Mouse (Mus musculus) hematopoietic stem cell, adult 5-6 weeks (primary cell): ENCODE data around the gene Cep112. TPM values are rescaled to one million over a fixed set of nuclear protein-coding genes. Genes with fewer than 3 reads are reported as not detected.

ENCODE experiments used
- ATAC-seq, 2 experiments: fragments of 125-278 bp in 1 of 2; replicated peaks in 1 of 2; 2 replicates each; pipeline ENCODE4 v1.8.0; 2016 to 2017; ENCODE audit warnings: inconsistent platforms in 2 of 2, mild to moderate bottlenecking in 2 of 2, moderate number of reproducible peaks in 2 of 2, low read depth in 1 of 2, moderate TSS enrichment in 1 of 2; ENCODE audit not compliant: low FRiP score in 2 of 2, poor library complexity in 2 of 2, severe bottlenecking in 2 of 2, insufficient read depth in 1 of 2, low TSS enrichment in 1 of 2
- total RNA-seq: library from RNA; stranded (forward); fragments of 172-1452, 232-1000 nt; gene quantifications from 2 replicates; pipeline ENCODE4 v1.2.3, GENCODE M21; 2017

Cep112 gene
- total RNA-seq, 1 experiment from 2014 or later: 5.0 TPM

DNA sequence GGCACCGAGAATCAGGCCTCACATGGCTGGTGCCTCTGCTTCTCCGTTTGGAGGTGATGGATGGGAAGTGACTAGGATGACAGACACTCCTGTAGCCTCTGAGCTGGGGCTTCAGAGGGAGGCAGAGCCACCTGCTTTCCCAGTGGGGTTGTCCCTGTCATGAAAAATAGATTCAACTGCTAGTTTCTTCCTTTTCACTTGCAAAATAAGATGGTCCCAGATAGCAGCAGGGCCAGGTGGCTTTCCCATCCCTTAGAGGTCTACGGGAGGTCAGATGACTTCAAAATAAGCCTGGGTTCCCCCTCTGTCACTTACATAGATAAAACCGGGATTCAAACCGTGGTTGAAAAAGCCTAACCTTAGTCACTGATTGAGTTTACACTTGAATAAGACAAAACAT, 452.5 kb downstream of the Cep112 start:
- ATAC-seq: no peak

- no peak for ATAC-seq
These were observed 455.6 kb downstream of the Cep112 start for GRCm38 (mm10) chr11:108880546-108880945.

- ATAC-seq: no peak
These were observed 456.7 kb downstream of the Cep112 start for GRCm38 (mm10) chr11:108881662-108882061.

DNA sequence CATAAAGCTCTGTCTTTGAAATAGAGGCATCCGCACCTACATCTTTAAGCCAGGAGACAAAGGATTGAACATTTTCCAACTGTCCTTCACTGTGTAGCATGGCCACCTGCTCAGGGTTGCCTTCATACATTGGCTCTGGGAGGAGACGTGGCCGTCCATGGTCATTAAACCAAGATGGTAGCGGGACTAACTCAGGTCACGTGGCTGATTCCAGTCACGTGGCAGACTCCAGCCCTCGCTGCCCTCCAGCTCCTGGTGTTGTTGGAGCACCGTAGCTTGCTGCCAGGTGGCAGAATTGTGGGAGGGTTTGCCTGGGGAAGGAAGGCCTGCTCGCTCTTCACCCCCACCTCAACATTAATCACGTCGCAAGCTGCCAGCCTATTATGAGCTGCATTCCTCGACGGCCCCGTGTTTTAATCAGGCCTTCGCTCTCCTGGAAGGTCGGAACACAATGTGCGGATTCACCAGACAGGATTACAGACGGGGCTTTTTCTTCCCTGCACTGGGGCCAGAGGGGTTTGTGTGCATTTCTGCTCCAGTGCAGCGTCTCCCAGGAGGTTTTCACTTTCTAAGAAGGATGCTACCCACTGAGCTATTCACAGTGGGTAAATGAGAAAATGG, 460.4 kb downstream of the Cep112 start:
- no peak for ATAC-seq

DNA sequence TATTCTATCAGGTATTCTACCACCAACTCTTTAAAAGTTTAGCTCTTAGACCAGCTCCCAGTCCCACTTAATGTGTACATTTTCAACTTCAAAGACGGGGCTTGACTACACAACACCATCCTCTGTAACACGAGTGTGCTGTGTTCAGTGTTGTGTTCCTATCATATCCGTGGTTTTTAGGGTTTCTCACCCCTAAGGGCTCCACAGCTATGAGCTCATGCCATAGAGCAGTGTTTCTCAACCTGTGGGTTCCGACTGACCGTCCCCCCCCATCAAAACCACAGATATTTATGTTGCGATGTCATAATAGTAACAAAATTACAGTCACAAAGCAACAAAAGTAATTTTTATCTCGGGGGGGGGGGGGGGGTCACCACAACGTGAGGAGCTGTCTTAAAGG, 461.1 kb downstream of the Cep112 start:
- no peak for ATAC-seq

- ATAC-seq: no peak
These were observed 464.1 kb downstream of the Cep112 start for GRCm38 (mm10) chr11:108889121-108889520.

DNA sequence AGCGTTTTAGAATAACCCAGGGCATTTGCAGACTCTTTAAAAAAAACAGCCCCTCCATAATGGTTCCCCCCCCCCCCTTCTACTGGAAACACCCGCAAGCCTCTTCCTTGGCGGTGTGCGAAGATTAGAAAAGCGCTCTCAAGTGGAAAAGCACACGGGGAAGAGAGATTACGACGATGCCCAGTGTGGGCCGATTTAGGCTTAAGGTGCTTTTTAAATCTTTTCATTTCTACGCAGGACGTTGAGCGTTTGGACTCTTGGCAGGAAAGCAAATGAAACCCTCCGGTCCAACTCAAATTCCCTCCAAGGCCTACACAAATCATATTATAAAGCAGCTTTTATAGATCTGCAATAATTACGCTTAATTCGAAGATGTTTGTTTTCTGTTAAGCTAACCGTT, 465.6 kb downstream of the Cep112 start:
- no peak for ATAC-seq

GRCm38 (mm10) chr11:108891111-108891870, 466.3 kb downstream of the Cep112 start:
- no peak for ATAC-seq

DNA sequence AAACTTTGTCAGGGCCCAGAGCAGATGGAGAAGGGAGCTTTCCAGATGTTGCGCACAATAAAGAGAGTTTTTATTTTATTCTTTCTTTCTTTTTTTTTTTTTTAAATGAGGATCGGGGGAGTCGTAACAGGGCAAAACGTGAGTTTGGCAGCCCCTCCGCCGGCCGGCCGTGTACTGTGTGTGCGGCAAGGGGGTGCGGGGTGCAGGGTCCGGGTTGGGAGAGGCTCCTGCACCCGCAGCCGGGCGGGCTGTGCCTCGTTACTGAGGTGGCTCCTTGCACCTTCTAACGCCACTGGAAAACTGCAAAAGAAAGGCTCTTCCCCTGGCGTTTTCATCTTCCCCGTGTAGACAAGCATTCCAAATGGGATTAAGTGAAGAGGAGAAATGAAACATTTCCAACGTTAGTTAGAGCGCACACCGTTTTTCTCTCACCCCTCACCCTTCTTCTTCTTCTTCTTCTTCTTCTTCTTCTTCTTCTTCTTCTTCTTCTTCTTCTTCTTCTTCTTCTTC, 466.9 kb downstream of the Cep112 start:
- ATAC-seq: no peak; a peak in 1 of 4 replicates

- ATAC-seq: no peak
These were observed 467.4 kb downstream of the Cep112 start for GRCm38 (mm10) chr11:108892406-108892805.

DNA sequence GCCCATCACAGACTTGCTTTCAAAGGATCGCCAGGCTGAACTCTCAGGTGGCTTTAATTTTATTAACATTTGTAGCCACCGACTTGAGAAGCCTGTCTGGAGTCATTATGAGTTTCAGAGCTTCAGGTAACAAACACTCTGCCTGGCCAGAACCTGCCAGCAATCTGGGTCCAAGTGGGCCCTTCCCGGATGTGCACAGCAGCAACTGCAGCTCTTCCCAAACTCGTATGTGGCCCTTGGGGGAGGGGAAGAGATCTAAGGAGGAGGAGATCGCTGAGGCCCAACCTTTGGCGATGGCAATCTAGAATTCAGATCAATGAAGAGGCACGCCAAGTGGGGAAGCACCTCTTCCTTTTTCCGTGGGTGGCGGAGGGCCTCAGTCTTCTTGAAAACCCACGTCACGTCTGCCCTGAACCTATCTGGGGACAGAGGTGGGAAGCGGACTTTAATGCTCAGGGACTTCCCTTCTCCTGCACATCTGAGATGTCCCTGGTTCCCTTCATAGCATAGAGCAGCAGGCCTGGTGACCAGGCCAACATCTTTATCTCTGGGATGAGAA, 468.3 kb downstream of the Cep112 start:
- no peak for ATAC-seq

GRCm38 (mm10) chr11:108893855-108894510, 469.0 kb downstream of the Cep112 start:
- no peak for ATAC-seq

- no peak for ATAC-seq
These were observed 472.0 kb downstream of the Cep112 start for GRCm38 (mm10) chr11:108897034-108897433.

- ATAC-seq: no peak
These were observed 473.1 kb downstream of the Cep112 start for GRCm38 (mm10) chr11:108898063-108898462.

GRCm38 (mm10) chr11:108898483-108898882, 473.5 kb downstream of the Cep112 start:
- ATAC-seq: no peak

DNA sequence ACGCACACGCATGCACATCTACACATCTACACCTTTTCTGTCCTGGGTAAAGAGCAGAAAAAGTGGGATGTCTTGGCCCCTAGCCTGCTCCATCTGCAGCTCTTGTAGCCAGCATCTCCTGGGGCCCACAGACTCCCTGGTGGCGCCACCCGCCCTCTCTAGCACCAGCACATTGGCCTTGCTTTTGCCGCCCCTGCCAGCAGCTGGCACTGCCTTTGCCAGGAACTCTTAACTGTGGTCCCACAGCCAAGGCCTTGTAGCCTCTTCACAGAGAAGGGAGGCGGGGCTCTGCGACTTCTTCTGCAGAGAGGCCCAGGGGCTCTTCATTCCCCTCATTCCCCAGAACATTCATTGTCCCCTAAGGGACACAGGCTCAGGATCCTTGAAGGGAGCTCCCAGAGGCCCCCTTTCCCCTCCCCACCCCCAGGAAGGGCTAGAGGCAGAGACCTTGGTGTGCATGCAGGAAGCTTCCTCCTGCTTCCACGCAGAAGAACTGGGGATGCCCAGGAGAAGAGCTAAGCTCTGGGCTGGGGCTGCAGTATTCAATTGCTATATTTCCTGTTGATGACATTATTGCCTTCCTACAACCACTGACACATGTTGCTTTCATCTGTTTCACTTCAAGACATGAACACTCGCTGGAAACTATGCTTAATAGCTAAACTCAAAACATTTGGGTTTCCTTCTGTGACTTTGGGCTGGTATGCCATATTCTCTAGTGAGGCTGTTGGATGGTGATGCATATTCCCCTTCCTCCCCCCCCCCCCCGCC, 475.9 kb downstream of the Cep112 start:
- no peak for ATAC-seq

DNA sequence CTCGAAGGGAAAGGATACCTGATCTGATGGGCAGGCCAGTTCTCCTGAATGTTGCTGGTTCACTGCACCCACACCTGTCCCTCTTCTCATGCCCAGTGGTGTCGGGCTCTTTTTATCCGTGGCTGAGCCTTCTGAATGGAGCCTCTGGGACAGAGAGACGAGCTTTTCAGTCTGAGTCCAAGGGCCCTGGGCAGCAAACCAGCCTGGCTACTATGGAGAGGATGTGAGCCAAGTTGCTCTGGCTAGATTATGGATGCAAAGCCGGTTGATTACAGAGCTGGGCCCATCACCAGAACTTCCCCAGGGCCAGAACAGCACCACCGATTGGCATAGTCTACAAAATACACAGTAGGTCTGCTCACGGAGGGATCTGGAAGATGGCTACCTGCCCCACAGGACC, 476.7 kb downstream of the Cep112 start:
- ATAC-seq: no peak
